Mouse (Mus musculus) heart, postnatal 0 days (tissue): ENCODE results near the gene Gm4969. TPM values are rescaled to one million over a fixed set of nuclear protein-coding genes. Genes with fewer than 3 reads are reported as not detected.

Experiments
- ATAC-seq: fragments of 200-750 bp; cut with Nextera tagmentation; 2 replicates; pipeline ENCODE4 v1.8.0; 2017; ENCODE audit warnings: low read depth, moderate number of reproducible peaks, moderate library complexity; ENCODE audit not compliant: insufficient read depth
- DNase-seq: peaks from one replicate; pipeline ENCODE4 v3.0.0-alpha.2; 2016; ENCODE audit warnings: low spot score
- H3K27ac ChIP-seq: fragments of 300-500 bp; sonication (generic); 2 replicates; pipeline ENCODE4 v1.5.1; 2014; ENCODE audit warnings: low read depth, mild to moderate bottlenecking
- H3K27me3 ChIP-seq: fragments of 300-500 bp; sonication (generic); 2 replicates; pipeline ENCODE4 v1.6.1; 2014; ENCODE audit warnings: low read length, mixed read lengths; ENCODE audit not compliant: control insufficient read depth, insufficient read depth
- H3K36me3 ChIP-seq: fragments of 300-500 bp; sonication (generic); replicated peaks from 2 replicates; pipeline ENCODE4 v1.6.1; 2014; ENCODE audit warnings: low read length, mixed read lengths; ENCODE audit not compliant: control insufficient read depth, insufficient read depth
- H3K4me1 ChIP-seq: fragments of 300-500 bp; sonication (generic); 2 replicates; pipeline ENCODE4 v1.6.1; 2014; ENCODE audit warnings: antibody characterized with exemption; ENCODE audit not compliant: control insufficient read depth, insufficient read depth
- H3K4me2 ChIP-seq: fragments of 300-500 bp; sonication (generic); 2 replicates; pipeline ENCODE4 v1.6.1; 2014; ENCODE audit warnings: low read depth, mild to moderate bottlenecking, low read length, moderate library complexity
- H3K4me3 ChIP-seq: fragments of 300-500 bp; sonication (generic); 2 replicates; pipeline ENCODE4 v1.5.1; 2014; ENCODE audit warnings: low read depth, low read length
- H3K9ac ChIP-seq: fragments of 300-500 bp; sonication (generic); replicated peaks from 2 replicates; pipeline ENCODE4 v1.6.1; 2014; ENCODE audit warnings: low read depth, low read length, mixed read lengths
- H3K9me3 ChIP-seq: fragments of 300-500 bp; sonication (generic); replicated peaks from 2 replicates; pipeline ENCODE4 v1.6.1; 2016; ENCODE audit warnings: low read length; ENCODE audit not compliant: control insufficient read depth
- CTCF ChIP-seq: IDR thresholded peaks from 2 replicates; pipeline ENCODE4 v1.5.1; 2016; ENCODE audit warnings: antibody characterized with exemption, control low read depth, low read depth
- EP300 ChIP-seq: IDR thresholded peaks from 2 replicates; pipeline ENCODE4 v1.6.1; 2016; ENCODE audit warnings: antibody characterized with exemption, low read depth
- WGBS: fragments of 180-500 bp; shearing (Covaris S2); extraction: QIAGEN DNeasy Blood & Tissue Kit; methylation state at CpG from one replicate; pipeline ENCODE4 v1.1.7; 2014; 5-methylcytosine and 5-hydroxymethylcytosine counted together
- polyA plus RNA-seq: library from polyadenylated mRNA; unstranded; fragments of >200 nt; fragmentation: Nextera tagmentation; extraction: Ambion mirVana; gene quantifications from 2 replicates; pipeline ENCODE4 v1.2.1, GENCODE M21; 2015
- total RNA-seq: library from RNA; depleted of rRNA; stranded (reverse); fragments of >200 nt; gene quantifications from 2 replicates; pipeline ENCODE4 v1.2.3, GENCODE M21; 2014; ENCODE audit warnings: low replicate concordance

Gm4969 gene
- total and polyA plus RNA-seq, 2 experiments from 2014 or later, result 0.38 to 0.69 TPM

DNA sequence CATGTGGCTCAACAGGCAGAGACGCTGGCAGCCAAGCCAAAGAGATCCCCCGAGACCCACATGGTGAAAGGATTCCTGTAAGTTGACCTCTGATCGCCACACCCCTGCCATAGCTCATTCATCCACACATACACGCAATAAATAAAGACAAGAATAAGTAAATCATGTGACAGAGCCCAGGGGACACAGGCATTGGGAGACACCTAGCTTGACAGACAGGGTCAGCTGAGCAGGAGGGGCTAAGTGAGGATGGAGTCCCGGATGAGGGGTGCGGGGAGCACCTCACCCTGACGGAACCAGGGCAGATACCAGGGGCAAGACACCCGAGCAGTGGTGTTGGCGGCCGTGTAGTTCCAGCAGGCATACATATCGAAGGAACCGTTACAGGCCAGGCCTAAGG lies 45.6 kb upstream of the Gm4969 start:
- peaks cover 7% of the 10 kb centered on the region; the same call in 1 of the 2 replicates for H3K36me3 ChIP-seq
- DNase-seq (no peak), ATAC-seq (no peak)
- H3K9ac ChIP-seq, result no peak overlapping the region
- H3K4me3 ChIP-seq, result no peak overlapping the region
- no peak for TF ChIP-seq CTCF
- TF ChIP-seq EP300, result no peak
- 0 out of 2 replicates have a peak, but pooled peaks cover 9% of the 10 kb centered on the region for H3K27me3 ChIP-seq
- no peak overlapping the region for H3K27ac ChIP-seq
- peaks cover 20% of the 10 kb centered on the region for H3K4me1 ChIP-seq
- peak overlapping the region; percentile 52; the same call in 1 of the 2 replicates for H3K4me2 ChIP-seq
- 43% methylated on average over 12 of the region's 12 CpGs for WGBS
- no peaks in the 10 kb centered on the region for H3K9me3 ChIP-seq

DNA sequence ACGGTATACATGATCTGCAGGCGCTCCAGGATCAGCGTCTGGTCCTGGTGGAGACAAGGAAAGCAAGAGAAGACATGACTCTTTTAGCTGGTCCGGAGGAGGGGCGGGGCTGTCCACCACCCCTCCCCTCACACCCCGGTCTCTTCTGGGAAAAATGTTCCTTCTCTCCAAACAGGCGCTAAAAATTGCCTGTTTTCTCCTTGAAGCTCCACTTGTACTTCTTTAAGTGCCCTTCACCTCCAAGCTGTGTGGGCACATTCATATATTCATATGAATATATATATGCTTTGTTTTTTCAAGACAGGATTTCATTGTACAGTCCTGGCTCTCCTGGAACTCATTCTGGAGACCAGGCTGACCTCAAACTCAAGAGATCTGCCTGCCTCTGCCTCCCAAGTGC lies 44.8 kb upstream of the Gm4969 start:
- DNase-seq (no peak), ATAC-seq (no peak)
- H3K27me3 ChIP-seq, result 0 out of 2 replicates have a peak, but pooled peaks cover 9% of the 10 kb centered on the region
- TF ChIP-seq CTCF, result no peak
- no peak for TF ChIP-seq EP300
- WGBS, result 81% methylated on average over 7 of the region's 7 CpGs
- no peak overlapping the region for H3K9ac ChIP-seq
- H3K4me2 ChIP-seq, result no peak overlapping the region
- no peak overlapping the region for H3K27ac ChIP-seq
- H3K4me3 ChIP-seq, result no peak overlapping the region
- H3K9me3 ChIP-seq, result no peaks in the 10 kb centered on the region
- peaks cover 7% of the 10 kb centered on the region; the same call in 1 of the 2 replicates for H3K36me3 ChIP-seq
- H3K4me1 ChIP-seq, result peaks cover 15% of the 10 kb centered on the region

DNA sequence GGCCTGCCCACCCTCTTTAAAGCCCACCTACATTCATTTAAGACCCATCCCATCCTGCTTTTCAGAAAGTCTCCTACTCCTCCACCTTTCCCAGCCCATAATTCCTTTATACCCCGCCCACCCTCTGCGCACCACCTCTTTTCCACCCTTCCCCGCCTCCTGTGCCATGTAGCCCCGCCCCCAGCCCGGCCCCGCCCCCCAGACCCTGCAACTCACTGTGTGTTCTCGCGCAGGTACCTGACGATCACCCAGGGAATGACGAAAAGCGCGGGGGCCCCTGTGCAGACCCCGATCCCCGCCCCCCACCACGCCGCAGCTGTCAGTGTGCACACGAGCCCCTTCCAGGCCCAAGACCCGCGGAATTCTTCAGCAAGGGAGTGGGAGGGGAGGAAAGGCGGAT lies 41.9 kb upstream of the Gm4969 start:
- Histone ChIP-seq H3K27ac (no peak overlapping the region), H3K27me3 (0 out of 2 replicates have a peak, but pooled peaks cover 9% of the 10 kb centered on the region)
- ATAC-seq, result peak; percentile 21; the same call in 1 of the 2 replicates

DNA sequence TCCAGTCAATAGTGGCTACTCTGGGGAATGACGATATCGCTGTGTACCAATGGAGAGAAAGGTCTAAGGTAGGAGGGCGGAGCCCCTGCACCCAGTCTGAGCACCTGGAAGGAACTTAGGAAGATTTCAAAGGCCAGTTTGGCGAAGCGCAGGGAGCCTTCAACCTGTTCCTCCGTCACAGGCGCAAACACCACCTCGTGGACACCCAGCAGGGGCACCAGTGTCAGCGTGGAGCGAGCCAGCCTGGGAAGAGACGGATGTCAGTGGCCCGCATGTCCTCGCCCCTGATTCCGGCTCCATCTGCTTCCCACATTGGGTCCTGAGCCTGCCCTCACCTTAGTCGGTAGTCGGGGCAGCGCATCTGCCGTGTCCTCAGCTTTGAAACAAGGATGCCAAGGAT lies 41.2 kb upstream of the Gm4969 start:
- ATAC-seq (no peak), DNase-seq (no peak)
- Histone ChIP-seq H3K36me3 (peaks cover 7% of the 10 kb centered on the region; the same call in 1 of the 2 replicates), H3K4me2 (no peak overlapping the region), H3K4me3 (no peak overlapping the region), H3K27me3 (0 out of 2 replicates have a peak, but pooled peaks cover 9% of the 10 kb centered on the region), H3K9me3 (no peaks in the 10 kb centered on the region), H3K4me1 (peaks cover 11% of the 10 kb centered on the region), H3K27ac (no peak overlapping the region), H3K9ac (no peak overlapping the region)
- WGBS, result 29% methylated on average over 18 of the region's 18 CpGs
- TF ChIP-seq CTCF (no peak), EP300 (no peak)

More for the DNA sequence above, 41.9 kb upstream of the Gm4969 start:
- H3K4me1 ChIP-seq, result peaks cover 18% of the 10 kb centered on the region
- peaks cover 7% of the 10 kb centered on the region; the same call in 1 of the 2 replicates for H3K36me3 ChIP-seq
- H3K9ac ChIP-seq, result no peak overlapping the region
- peak overlapping the region; percentile 26 for H3K4me3 ChIP-seq
- H3K4me2 ChIP-seq, result peak overlapping the region; percentile 58
- H3K9me3 ChIP-seq, result no peaks in the 10 kb centered on the region
- no peak for DNase-seq
- 5% methylated on average over 19 of the region's 20 CpGs for WGBS
- TF ChIP-seq CTCF (no peak), EP300 (no peak)

- Histone ChIP-seq H3K27ac (no peak overlapping the region), H3K4me2 (no peak overlapping the region), H3K9me3 (no peaks in the 10 kb centered on the region), H3K9ac (no peak overlapping the region), H3K4me3 (no peak overlapping the region), H3K36me3 (peaks cover 11% of the 10 kb centered on the region), H3K27me3 (0 out of 2 replicates have a peak, but pooled peaks cover 9% of the 10 kb centered on the region), H3K4me1 (peaks cover 9% of the 10 kb centered on the region)
- WGBS, result 77% methylated on average over 11 of the region's 11 CpGs
- no peak for ATAC-seq
- no peak for DNase-seq
- TF ChIP-seq EP300 (no peak), CTCF (no peak)
Observed at GRCm38 (mm10) chr7:19158601-19159000, 40.4 kb upstream of the Gm4969 start.

DNA sequence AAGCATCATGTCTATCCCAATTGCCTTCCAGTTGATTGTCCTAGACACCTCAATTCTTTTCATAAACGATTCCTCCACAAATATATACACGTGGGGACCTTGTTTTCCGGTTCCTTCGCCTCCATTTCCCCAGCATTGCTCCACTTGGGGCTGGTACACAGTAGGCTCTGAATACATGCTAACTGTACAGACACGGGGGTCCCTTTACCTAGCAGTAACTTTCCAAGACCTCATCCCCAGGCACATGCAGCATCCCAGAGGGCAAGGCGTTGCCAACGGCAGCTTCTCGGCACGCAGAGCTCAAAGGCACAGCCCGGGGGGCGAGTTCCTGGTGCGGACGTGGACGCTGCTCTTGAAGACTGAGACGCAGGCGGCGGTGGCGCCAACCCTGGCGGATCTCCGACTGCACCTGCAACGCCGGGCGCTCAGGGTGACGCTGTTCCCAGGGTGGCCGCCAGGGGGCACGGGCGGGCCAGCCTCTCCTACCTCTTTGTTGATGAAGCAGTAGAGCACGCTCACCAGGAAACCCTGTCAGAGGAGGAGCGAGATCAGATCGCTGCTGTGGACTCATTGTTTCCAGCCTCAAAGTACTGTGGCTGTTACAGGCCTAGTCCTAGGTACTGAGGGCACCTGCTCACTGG lies 39.1 kb upstream of the Gm4969 start:
- Histone ChIP-seq H3K9me3 (no peaks in the 10 kb centered on the region), H3K36me3 (peaks cover 17% of the 10 kb centered on the region), H3K27ac (no peak overlapping the region), H3K4me3 (no peak overlapping the region), H3K4me2 (peak overlapping the region; percentile 42), H3K9ac (no peak overlapping the region), H3K27me3 (0 out of 2 replicates have a peak, but pooled peaks cover 9% of the 10 kb centered on the region), H3K4me1 (peaks cover 9% of the 10 kb centered on the region)
- no peak for TF ChIP-seq EP300
- peak; percentile 94 for TF ChIP-seq CTCF
- DNase-seq (peak; percentile 81), ATAC-seq (peak; percentile 77)
- WGBS, result 5% methylated on average over 30 of the region's 30 CpGs
